Mouse (Mus musculus) monocyte, adult 59 days (primary cell): ENCODE measurements around the gene Nudt2. TPM values are rescaled to one million over a fixed set of nuclear protein-coding genes. Genes with fewer than 3 reads are reported as not detected.

Source experiments
- total RNA-seq, 2 experiments: library from RNA; stranded (reverse); gene quantifications; one replicate each; pipeline ENCODE4 v1.2.4; 2023

The Nudt2 gene
- 1 to 10 TPM; 5.9 to 6.3 TPM for total RNA-seq

GRCm38 (mm10) chr4:41464345-41465286 is at the start of gene Nudt2, which contains the start of gene Kif24:
TSS of gene Nudt2 (plus strand) at chr4:41465151.
TSS of gene Kif24 (minus strand) at chr4:41464887.

GRCm38 (mm10) chr4:41502986-41503412 is 38.0 kb downstream of the Nudt2 start, which contains the start of gene AI464131:
TSS of gene AI464131 (minus strand) at chr4:41503076.

GRCm38 (mm10) chr4:41517233-41517632 is 52.3 kb downstream of the Nudt2 start, which contains the start of gene 1110017D15Rik:
TSS of gene 1110017D15Rik (minus strand) at chr4:41517333.

Other genes with a start within 250 kb of the Nudt2 start
- 10 to 100 TPM; 25.3 to 26.9 TPM for gene Ubap2, start 190.0 kb upstream of the Nudt2 start, total RNA-seq
- 10 to 100 TPM; 63.6 to 67.0 TPM for gene Dcaf12, start 150.3 kb upstream of the Nudt2 start, total RNA-seq
- gene Ubap1, start 116.2 kb upstream of the Nudt2 start, total RNA-seq: 10 to 100 TPM; 58.1 to 92.6 TPM
- gene Kif24, start 264 bp upstream of the Nudt2 start, total RNA-seq: 1 to 10 TPM; 2.5 to 2.8 TPM
- gene AI464131, start 37.9 kb downstream of the Nudt2 start, total RNA-seq: under 1 TPM in 1 of 2 experiments, not detected in 1; 0.79 TPM
- not detected for gene 1110017D15Rik, start 52.2 kb downstream of the Nudt2 start, total RNA-seq
- gene Fam219a, start 104.4 kb downstream of the Nudt2 start, total RNA-seq: 10 to 100 TPM; 24.2 to 27.6 TPM
- not detected for gene Dnaic1, start 104.6 kb downstream of the Nudt2 start, total RNA-seq
- gene Enho, start 175.2 kb downstream of the Nudt2 start, total RNA-seq: 1 to 10 TPM in 1 of 2 experiments, under 1 TPM in 1; 0.52 to 1.4 TPM
- not detected for gene Cntfr, start 231.9 kb downstream of the Nudt2 start, total RNA-seq
- gene Il11ra1, start 234.8 kb downstream of the Nudt2 start, total RNA-seq: 10 to 100 TPM; 18.0 to 18.1 TPM
- gene Rpp25l, start 248.4 kb downstream of the Nudt2 start, total RNA-seq: 10 to 100 TPM; 20.0 to 22.7 TPM